Mouse (Mus musculus): ENCODE results near the gene Mcm9. TPM values are rescaled to one million over a fixed set of nuclear protein-coding genes. Genes with fewer than 3 reads are reported as not detected.
A peak's percentile ranks its signal among the peaks of the same experiment; 100 is the strongest.
"Not testable (repeated sequence)": the region's sequence is repeated elsewhere in the genome, so short reads cannot be mapped to it uniquely, and the experiment has no call there.

Mcm9 gene
- total RNA-seq, 2 experiments from 2014 or later = 5.3 to 5.8 TPM

DNA sequence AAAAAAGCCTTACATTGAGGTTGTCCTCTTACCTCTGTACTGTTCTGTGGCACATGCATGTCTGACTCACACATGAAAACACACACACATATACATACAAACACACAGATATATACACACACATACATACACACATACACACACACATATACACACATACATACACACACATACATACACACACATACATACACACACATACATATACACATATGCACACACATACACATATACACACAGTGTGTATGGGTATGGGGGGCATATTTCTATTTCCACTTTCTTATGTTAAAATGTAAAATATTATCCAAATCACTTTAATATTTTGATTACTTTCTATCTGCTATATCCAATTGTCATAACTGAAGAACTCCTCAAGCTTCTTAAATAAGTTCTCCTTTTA is 121.6 kb downstream of the Mcm9 start:
- intact Hi-C loops (cut with DNase I) = no loop called here

DNA sequence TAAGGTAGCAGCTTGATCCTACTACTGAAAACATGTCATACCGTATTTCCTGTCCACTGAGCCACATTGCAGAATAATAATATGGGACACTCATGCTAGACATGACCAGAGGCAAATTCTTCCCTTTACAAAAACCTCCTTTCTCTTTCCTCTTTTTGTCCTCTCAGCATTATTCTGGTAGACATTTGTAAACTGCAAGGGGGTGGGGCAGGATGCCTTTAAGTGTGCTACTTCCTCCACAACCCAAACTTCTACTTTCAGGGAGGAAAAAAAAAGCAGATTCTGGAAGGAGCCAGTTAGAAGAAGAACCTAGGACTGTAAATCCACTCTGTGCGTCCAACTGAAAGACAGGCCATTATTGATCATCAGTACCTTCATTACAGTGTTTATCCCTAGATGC is 124.7 kb downstream of the Mcm9 start:
- DNase-seq (ENCODE audit: low spot score in 2 of 2) = peak in 1 of 2 experiments; percentile 8
- intact Hi-C loops (cut with DNase I) = no loop called here

More for the DNA sequence above, 121.6 kb downstream of the Mcm9 start:
- DNase-seq (ENCODE audit: low spot score in 2 of 2) = no peak

DNA sequence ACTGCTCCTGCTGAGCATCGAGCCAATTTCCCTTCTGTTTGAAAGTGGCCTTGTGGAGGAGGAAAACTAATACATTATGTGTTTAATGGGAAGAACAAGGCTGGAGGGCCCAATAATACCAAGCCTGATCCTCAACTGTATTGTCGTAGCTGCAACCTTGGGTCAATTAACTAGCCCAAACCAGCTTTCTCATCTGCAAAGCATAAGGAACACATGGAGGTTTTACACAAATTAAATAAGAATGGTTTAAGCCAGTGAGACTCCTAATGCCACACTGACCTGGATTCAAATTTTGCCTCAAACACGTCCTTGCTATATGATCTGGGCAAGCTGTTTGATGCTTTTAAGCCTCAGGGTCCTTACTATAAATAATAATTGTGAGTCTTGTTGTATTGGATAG is 125.2 kb downstream of the Mcm9 start:
- DNase-seq (ENCODE audit: low spot score in 2 of 2) = no peak
- intact Hi-C loops (cut with DNase I) = no loop called here

DNA sequence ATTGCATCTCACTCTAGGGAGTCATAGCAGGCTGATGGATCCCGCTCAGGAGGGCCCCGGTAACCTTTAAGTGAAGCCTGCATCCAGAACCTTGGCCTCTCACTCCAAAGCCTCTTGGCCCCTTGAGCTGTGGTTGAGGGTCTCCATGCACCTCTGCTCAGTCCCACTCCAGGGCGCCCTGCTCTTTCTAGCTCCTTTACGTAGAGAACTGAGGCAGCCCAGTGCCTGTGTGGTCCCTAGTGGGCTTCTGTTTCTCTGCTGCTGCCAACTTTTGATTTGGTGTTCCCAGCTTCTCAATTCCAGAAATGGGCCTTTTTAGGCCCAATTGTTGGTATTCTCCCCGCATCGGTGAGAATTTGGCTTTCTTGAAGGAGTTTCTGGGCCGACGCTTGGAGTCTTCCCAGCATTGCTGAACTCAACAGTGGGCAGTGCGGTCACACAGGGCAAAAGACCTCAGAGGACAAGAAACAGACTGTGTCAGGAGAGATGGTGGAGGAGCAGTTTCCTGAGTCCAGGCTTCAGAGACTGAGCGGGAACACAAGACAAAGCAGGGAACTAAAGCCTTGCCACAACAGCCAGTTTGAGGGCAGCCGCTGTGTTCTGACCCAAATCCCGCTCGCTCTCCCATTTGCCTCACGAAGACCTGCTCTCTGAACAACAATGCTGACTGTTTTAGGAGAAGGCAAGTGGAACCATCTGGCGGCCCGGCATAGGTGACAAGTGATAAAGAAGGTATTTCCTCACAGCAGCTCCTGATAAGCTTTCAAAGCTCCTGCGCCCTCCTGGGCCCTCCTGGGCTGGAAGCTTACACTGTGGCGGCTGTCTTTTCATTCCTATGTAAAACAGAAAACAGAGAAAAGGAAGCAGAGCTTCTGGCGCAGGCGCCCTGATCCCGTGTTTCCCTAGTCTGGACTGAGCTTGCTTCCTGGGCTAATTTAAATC is 127.1 kb downstream of the Mcm9 start:
- intact Hi-C loops (cut with DNase I) = loop anchor here (1.0 to 2.0 kb wide), 2 partner anchors 66 to 97 kb away; no protein-coding TSS in a partner anchor
- DNase-seq (ENCODE audit: low spot score in 2 of 2) = peak; percentile 22 to 66

DNA sequence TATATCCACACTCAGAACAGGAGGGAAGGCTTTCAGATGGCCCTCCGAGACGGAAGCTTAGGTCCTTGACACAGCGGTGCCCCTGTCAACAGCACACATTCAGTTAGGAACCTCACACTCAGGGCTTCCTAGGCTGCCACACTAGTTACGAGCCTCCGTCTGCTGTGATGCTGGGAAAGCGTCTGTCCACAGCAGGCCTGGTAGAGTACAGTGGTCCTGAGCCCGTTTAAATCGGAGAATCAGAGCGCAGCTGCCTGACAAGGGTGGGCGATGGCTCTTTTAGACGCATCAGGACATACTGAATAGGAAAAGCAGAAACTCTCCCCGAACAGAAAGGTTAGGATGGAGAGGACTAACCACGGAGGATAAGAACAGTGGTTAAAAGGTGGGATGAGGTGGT is 127.8 kb downstream of the Mcm9 start:
- intact Hi-C loops (cut with DNase I) = loop anchor here (2.0 kb wide), 1 partner anchor 66 kb away; no protein-coding TSS in a partner anchor

DNA sequence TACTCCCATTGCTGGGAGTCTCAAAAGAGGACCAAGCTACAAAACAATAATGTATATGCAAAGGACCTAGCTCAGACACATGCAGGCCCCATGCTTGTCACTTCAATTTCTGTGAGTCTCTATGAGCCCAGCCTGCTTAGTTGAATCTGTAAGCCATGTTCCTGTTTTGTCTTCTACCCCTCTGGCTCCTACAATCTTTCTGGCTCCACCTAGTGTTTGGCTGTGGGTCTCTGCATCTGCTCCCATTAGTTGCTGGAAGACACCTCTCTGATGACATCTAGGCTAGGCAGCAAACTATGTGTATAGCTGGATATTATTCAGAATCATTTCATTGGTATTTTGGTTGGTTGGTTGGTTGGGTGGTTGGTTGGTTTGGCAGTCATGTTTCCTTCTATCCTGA is 130.7 kb downstream of the Mcm9 start:
- DNase-seq (ENCODE audit: low spot score in 2 of 2) = peak in 1 of 2 experiments; percentile 14

More for the DNA sequence above, 127.8 kb downstream of the Mcm9 start:
- no peak for DNase-seq (ENCODE audit: low spot score in 2 of 2)

DNA sequence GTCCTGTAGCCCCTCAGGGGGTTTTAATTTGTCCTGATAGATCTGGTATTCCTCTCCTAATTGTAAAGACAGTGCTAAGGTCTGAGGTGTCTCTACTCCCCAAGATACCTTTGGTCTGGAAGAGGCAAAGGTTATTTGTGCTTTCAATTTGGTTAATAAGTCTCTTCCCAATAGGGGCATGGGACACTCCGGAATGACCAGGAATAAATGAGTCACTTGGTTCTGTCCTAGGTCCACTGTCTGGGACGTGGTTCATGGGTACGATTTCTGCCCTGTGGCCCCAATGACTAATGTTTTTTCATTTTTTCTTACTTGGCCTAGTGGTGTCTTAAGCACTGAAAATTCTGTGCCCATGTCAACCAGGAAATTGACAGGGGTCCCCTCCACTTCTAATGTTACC is 134.9 kb downstream of the Mcm9 start:
- DNase-seq (ENCODE audit: low spot score in 2 of 2); intact Hi-C loops (cut with DNase I): not testable (repeated sequence)

More for the DNA sequence above, 130.7 kb downstream of the Mcm9 start:
- intact Hi-C loops (cut with DNase I) = no loop called here

DNA sequence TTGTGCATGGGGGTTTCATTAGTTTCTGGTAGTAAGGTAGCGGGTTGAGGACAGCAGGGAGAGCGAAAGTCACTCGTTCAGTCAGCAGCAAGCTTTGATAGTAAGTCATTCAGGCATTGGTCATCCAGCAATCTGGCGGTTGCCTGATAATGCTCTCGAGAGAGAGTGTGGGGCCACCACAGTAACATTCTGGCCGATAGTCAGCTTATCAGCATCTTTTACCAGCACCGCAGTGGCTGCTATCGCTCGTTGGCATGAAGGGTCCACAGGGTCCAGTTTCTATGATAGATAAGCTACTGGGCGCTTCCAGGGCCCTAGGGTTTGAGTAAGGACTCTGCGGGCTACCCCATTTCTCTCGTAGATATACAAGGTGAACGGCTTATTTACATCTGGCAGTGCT is 136.3 kb downstream of the Mcm9 start:
- no peak for DNase-seq (ENCODE audit: low spot score in 2 of 2)
- intact Hi-C loops (cut with DNase I) = no loop called here

Other genes starting within 250 kb of the Mcm9 start
- gene Asf1a, start 33.7 kb downstream of the Mcm9 start, total RNA-seq (2021) = 10 to 100 TPM; 22.1 to 25.1 TPM
- gene Fam184a, start 120.7 kb upstream of the Mcm9 start, total RNA-seq (2021) = 10 to 100 TPM; 23.7 to 30.3 TPM